Mouse (Mus musculus) adrenal gland, postnatal 25 days (tissue): Measurements from ENCODE around the gene Osgin1. TPM values are rescaled to one million over a fixed set of nuclear protein-coding genes. Genes with fewer than 3 reads are reported as not detected.

Experiments
- DNase-seq: peaks from one replicate; pipeline ENCODE4 v3.0.0; 2021; ENCODE audit warnings: mixed read lengths
- long read RNA-seq: library from polyadenylated mRNA; stranded (forward); transcript quantifications from one replicate; pipeline ENCODE4 v2.0.0, GENCODE M21; 2021
- total RNA-seq: library from RNA; stranded (reverse); gene quantifications from 2 replicates; pipeline ENCODE4 v1.2.3, GENCODE M21; 2021

Gene Osgin1
- 73.4 and 110 TPM in 2 replicates for total RNA-seq
- long read RNA-seq, transcript Osgin1-206 (6 exons, 2,005 nt) = major isoform, 61 of 146 reads
- long read RNA-seq, partial matches to known transcripts = 22 of 146 reads
- long read RNA-seq, other reads (novel, unspliced or antisense) = 60 of 146 reads

DNA sequence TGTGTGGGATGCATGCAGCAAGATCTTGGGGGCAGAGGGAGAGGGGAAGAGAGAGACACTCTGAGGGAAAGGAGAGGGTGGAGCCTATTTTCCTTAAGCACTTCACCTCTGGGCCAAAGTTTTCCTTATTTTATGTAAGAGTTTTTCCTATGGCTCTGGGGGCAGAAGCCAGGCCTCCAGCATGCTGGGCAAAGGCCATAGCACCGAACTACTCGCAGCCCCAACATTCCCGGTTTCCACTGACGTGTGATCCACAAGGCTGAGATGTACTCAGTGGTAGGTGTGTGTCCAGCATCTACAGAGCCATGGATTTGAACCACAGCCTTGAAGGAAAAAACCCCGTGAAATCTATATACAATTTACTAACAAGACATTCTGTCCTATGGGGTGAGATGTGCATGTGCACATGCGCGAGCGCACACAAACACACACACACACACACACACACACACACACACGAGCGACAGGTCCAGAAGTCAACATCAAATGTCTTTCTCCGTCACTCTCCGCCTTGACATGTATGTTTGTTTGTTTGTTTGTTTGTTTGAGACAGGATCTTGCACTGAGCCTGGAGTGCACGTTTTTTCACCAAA, at the start of gene Osgin1:
Gene Osgin1 (plus strand): TSS at position 543 of the 593 bp plus-strand sequence.
- DNase-seq = no peak

DNA sequence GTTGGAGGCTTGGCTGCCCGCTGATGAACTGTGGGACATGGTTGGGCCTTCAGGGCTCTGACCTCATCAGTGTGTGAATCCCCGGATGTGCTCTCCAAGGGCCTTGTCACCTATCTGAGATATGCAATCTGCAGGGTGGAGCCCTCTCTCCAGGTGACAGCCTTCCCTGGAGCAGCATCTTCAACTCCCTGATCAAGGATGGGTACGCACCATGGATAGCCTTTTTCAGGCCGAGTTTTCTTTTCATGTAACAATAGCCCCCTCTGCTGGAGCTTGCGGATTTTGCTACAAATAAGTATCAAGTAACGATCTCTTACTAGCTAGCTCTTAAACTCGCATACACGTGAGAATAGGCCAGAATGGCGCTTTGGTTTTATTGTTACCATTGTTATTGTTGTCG, 49.4 kb upstream of the Osgin1 start:
- DNase-seq = peak; percentile 56

DNA sequence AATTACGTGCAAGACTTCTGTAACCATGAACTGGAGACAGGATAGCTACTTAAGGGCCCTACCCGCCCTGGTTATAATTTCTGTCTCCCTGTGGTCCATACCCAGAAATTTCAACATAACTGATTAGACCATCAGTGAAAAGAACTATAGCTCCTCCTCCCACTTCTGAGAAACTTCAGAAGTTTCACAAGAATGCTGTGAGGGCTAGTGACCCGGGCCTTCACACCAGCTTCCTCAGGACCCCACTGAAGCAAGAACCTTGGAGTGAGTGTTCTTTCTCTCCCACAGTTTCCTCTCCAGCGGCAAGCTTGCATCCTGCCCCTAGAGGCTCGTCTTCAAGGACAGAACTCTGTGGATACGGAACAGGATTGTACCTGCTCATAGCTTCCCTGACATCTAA, 48.1 kb upstream of the Osgin1 start:
- no peak for DNase-seq

DNA sequence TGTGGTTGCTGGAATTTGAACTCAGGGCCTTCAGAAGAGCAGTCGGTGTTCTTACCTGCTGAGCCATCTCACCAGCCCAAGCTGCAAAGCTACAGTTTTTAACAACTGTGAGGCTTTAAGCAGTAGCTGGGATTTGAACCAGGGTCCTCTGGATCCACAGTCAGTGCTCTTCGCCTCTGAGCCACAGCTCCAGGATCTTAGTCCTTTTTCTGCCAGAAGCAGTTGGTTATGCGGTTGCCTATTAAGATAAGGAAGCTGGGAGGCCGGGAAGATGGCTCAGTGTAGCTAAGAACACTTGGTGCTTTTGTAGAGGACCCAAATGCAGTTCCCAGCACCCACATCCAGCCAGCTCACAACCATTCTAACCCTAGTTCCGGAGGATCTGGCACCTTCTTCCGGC, 46.9 kb upstream of the Osgin1 start:
- DNase-seq = no peak

DNA sequence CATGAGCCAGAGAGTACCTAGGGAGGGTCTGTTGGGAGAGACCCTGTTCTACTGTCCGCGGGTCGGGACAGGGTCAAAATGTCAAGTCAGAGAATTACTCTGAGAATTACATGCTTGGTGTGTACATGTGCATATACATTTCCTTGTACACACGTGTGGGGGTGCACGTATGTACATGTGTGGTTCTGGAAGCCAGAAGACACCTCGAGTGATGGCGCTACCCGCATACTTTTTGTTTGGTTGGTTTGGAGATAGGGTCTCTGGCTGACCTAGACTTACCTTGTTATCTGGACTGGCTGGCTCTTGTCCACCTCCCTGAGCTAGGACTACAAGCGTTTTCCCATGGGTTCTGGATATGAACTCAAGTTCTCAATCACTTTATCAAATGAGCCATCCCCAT, 39.8 kb upstream of the Osgin1 start:
- DNase-seq = no peak

DNA sequence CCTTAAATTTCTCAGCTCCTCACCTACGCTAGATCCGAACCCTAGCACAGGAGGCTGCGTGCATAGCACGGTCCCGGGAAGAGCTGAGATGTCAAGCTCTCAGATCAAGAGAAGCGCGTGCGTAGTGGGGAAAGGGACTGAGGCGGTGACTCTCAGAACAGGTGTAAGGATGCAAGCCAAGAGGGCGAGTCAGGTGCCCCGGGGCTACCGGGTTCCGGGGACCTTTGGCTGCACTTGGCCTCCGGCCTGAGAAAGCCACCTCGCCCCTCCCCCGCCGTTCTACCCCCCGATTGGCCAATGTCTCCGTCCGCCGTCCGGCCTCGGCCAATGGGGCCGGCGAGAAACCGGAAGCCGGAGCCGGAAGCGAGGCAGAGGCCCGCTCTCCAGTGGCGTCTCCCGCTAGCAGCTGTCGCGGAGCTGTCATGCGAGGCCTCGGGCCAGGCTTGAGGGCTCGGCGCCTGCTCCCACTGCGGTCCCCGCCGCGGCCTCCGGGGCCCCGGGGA, 39.3 kb upstream of the Osgin1 start, which contains the start of gene Mlycd:
Gene Mlycd (plus strand): TSS at position 355 of the 503 bp plus-strand sequence.
- DNase-seq = peak; percentile 96

DNA sequence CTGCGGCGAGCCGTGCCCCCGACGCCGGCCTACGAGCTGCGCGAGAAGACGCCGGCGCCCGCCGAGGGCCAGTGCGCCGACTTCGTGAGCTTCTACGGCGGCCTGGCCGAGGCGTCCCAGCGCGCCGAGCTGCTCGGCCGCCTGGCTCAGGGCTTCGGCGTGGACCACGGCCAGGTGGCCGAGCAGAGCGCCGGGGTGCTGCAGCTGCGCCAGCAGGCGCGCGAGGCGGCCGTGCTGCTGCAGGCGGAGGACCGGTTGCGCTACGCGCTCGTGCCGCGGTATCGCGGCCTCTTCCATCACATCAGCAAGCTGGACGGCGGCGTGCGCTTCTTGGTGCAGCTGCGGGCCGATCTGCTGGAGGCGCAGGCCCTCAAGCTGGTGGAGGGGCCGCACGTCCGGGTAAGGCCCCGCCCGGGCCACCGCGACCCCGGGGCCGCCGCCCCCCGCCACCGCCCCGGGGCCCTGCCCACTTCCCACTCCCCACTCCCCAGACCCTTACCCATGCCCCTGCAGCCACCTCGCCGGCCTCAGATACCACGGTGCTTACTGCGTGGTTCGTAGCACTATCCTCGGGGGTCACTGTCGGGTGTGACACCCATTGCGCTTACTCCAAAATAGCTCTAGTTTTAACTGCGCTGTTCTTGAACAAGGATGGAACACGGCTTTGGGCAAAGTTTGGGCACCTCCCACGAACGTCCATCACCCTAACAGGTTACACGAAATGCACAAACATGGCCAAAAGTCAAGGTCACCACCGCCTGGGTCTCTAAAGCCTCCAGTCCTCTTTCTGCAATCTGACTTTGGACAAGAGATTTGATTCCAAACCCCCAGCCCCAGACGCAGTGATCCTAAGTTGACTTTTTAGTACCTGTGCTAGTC, 38.6 kb upstream of the Osgin1 start:
- DNase-seq = peak; percentile 24

DNA sequence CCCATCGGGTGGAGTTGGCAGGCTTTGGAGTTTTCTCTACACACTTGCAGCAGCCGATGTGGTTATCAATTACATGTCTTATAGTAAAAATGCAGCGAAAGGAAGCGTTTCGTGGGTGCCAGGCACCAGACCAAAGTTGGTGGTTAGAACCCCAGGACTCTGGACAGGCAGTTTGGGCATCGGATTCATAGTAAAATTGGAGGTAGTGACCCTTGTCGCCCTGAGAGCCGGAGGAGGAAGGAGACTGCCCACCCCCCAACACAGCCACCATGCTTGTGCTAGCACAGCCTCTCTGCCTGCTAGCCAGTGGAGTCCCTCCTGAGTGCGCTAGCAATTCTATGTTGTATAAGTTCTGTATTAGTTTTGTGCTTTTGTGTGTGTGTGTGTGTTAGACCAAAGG, 35.4 kb upstream of the Osgin1 start:
- no peak for DNase-seq

DNA sequence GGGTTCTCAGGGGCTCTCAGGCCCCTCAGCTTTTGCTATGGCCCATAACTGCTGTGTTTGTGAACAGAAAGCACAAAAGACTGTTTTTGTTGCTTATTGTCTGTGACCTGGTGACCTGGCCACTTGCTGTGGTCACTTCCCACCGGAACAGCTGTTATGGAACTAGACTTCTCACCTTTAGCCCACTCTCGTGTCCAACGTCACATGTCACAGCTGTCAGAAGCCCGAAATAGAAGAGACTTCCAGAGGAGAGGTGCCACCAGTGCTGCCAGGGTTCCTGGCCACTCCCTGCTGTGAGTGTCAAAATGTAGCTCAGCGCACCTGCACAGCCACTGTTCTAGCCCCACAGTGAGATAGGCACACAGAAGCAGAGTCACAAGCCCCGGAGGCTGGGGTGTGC, 34.7 kb upstream of the Osgin1 start:
- no peak for DNase-seq

DNA sequence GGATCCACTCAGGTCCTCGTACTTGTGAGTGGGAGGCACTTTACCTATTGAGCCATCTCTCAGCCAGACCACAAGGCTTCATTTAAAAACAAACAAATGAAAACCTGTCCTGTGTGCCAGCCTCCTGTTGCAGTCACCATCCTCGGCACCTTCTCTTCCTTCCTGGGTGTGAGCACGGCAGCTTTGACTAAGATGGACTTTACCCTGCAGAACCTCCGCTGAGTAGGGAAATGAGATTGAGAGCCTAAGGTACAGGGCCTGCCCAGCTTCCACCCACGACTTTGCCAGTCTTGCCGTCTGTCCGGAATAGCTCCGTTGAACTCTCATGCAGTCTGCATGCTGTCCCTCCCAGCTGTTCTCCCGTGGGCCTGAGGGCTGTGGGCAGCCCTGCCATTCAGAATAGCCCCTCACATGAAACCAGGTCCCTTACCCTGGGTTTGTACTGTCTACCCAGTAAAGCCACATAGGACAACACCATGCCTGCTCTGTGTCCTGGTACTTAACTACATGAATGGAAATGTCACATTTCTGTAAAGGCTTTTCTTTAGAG, 33.7 kb upstream of the Osgin1 start:
- DNase-seq = no peak

DNA sequence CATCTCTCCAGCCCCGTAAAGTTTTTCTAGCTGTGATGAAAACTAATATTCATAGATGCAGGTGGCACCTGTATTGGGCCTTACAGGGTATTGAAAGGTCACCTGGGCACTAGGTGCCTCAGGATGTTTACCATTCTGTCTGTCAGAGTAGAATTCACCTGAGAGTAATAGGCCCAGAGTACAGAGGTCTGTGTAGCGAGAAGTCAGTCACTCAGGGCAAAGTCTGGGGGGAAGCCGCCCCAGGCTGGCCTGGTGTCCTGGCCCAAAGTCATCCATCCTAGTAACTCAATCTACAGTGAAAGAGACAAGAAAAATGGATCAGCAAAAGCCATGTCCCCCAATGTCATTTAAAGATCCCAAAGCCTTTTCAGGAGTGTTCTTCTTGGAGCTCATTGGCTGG, 33.0 kb upstream of the Osgin1 start:
- DNase-seq = no peak

DNA sequence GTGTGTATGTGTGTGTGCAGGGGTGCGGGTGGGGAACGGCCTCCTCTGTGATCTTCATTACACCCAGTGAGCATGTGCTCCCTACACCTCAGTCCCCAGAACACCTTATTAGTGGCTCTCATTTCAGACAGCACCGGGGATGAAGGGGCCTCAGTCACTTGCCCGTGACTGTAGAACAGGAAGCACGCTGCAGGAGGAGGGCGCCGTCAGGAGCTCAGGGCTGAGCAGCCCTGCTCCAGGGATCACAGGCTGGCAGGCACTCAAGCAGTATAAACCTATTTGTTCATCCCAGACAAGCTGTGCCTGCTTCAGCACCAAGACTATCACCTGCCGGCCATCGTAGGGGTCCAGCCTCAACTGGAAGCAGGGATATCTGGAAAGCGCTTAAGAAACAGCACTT, 30.0 kb upstream of the Osgin1 start:
- no peak for DNase-seq

DNA sequence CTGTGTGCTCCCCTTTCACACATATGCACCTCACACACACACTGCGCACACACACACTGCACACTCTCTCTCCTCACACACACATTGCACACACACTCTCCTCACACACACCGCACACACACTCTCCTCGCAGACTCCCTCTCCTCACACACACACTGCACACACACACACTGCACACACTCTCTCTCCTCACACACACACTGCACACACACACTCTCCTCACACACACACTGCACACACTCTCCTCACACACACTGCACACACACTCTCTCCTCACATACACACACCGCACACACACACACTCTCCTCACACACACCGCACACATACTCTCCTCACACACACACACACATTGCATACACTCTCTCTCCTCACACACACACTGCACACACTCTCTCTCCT, 29.3 kb upstream of the Osgin1 start:
- DNase-seq = no peak

DNA sequence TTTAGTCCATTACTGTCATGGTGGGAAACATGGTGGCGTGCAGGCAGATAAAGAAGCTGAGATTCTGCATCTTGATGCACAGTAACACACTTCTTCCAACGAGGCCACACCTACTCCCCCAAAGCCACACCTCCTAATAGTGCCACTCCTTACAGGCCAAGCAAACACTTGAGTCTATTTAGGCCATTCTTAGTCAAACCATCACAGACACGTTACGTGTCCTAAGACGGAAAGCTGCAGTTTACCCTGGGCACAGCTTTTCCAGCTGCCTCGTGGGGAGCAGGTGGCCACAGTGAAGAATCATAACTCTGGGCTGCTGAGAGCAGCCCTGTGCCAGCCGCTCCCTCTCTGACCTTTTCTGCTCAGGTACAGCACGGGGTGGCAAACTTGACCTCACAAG, 25.6 kb upstream of the Osgin1 start:
- DNase-seq = no peak

DNA sequence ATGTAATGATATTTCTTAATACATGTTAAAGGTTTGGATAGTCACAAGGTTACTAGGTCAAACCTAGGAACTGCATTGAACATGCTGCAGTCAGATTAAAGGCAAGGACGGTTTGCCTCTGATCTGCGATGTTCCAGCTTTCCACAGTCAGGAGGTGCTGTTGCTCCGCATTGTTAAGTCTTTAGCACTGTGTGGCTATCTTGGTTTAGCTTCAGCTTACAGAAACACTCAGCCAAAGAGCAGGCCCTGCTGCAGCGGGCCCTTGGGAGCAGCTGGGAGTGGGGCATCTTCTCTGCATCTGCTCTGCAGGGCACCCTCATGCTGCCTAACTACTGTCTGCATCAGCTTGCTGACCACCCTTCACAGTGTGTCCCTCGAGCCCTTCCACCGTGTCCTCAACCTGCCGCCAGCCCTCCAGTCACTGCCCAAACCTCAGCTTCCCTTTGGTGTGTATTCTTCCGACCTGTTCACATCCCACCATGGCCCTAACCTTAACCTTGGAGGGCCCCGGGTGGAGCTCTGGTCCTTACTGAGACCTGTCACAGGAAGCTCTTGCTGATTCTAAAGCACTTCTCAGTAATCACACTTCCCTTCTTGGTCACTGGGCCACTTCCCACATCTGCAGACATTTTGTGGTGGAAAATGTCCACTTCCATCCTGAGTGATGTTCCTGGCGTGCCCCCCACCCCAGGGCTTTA, 21.7 kb upstream of the Osgin1 start:
- DNase-seq = no peak

DNA sequence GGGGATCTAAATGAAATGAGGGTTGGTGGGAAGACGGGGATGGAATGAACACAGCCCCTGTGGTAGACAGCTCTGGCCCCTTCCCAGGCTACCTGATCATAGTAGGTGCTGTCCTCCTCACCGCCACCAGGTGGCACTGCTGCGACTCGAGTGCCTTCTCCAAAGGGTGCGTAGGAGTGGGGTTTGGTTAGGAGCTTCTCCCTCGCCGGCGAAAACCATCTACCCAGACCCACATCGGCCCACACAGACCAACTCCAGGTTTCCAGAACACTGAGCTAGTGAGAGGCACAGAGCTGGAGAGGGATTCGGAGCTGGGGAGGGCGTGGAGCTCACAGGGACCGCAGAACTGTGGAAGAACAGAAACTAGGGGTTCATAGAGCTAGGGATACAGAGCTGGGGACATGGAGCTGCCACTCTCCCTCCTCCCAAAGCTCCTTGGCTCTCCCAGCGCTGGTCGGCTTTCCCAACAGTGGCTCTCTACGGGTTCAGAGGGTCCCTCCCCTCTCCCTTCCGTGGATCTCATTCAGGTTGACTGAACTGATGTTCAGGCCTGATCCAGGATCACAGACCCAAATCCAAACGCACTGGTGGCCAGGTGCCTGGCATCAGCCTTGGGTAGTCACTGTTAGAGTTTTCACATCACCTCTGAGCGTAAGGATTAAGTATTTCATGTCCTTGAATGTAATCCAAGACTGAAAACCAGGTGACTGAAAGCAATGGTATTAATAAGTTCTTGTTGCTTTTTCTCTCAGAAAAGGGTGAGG, 21.0 kb upstream of the Osgin1 start:
- peak; percentile 84 for DNase-seq

DNA sequence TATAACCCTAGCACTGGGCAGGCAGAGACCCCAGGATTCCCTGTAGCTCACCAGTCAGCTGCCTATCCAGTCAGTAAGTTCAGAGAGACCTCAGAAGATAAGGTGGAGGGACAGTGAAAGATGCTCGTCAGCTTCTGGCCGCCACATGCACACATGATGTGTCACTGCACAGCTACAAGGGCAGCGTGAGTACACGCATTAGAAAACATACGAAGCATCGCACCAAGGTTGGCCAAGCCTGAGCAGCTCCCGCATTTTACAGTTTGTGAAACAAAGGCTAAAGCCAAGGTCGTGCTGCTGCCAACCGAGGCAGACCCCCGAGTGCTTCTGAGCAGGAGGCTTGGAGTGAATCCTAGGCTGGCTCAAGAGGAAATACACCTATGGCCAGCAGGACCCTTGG, 20.3 kb upstream of the Osgin1 start:
- DNase-seq = no peak

DNA sequence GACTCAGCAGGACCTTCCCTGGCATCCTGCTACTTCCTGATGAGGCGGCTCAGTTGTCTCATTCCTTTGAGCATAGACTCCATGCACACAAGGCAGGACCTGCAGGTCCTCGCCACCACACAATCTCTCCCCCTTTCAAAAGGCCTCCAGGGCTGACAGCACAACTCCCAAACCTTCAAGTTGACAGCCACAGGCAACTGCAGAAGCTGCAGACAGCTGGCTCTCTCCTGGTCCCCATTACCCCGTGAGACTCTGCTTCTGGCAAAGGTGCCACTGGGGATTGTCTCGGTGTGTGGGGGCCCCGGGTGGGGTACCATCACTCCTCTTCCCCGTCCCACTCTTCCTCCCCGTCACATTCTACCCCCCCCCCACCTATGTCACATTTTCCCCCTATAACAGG, 13.6 kb upstream of the Osgin1 start:
- DNase-seq = no peak

DNA sequence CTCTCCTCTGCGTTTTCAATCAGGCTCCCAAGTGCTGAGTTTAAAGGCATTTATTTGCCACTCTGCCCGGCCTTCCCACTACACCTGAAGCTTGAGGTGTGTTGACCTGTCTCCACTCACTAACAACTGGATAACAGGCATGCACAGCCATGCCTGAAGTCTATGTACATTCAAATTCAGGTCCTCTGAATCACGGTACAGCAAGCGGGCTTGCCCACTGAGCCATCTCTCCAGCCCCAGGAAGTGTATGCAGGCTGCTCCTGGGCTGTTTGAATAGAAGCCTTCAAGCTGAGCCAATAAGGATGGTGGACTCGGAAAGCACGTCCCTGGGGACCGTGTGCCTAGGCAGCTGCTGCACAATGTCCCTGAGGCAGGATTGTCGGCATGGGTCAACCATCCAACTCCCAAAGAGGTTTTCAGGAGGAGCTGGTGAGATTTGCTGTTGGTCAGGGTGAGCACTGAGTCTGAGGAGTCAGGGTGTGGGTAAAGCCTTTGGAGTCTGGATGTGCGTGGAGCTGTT, 12.3 kb upstream of the Osgin1 start:
- no peak for DNase-seq

DNA sequence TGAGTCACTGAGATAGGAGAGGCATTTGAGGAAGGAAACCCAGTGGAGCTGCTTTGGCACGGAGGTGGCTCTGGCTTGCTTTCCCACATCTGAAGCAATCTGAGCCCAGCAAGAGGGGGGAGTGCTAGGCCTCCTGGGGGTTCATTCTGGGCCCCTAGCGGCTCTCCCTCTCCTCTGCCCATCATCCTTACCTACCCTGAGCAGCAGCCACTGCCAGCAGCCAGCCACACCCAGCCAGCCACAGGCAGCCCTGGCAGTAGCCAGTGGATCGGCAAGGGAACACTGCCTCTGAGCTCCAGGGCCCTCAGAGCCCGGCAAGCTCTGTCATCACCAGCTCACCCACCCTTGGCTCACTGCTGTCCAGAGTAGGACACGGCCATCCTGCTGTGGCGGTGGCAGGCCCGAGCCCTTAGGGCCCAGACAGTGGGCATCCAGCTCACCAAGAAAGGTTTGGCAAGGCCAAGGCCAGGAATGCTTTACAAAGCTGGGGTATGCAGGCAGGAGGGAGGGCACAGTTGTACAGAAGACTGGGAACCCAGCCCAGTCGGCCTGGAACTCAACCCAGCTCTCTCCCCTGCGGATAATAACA, 11.7 kb upstream of the Osgin1 start:
- peak; percentile 54 for DNase-seq

DNA sequence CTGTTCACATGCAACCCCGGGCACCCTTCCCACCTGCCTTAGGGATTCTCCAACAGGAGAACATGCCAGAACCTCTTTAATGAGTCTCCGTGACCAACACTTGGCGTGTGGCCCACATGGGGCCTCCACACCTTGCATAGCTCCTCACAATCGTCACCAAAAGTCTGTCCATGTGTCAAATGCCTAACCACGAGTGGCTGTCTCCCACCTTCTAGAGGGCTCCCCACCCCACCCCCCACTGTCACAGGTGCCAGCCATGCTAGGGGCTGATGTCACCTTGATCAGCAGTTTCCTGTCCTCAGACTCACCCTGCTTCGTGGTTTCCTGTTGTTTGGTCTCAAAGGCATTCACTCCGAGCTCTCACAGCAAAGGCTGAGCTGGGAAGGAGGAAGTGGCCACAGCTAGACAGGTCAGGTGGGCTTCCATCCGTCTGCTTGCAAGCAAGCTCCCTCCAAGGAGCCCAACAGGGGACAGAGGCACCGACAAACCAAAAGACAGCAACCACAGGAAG, 10.2 kb upstream of the Osgin1 start:
- peak; percentile 54 for DNase-seq
